Mouse (Mus musculus) midbrain, embryonic 16.5 days (tissue): ENCODE results near the gene Smim15. TPM values are rescaled to one million over a fixed set of nuclear protein-coding genes. Genes with fewer than 3 reads are reported as not detected.
A peak's percentile ranks its signal among the peaks of the same experiment; 100 is the strongest.

Source experiments
- ATAC-seq: fragments of 200-750 bp; cut with Nextera tagmentation; 2 replicates; pipeline ENCODE4 v1.8.0; 2017; ENCODE audit warnings: moderate TSS enrichment
- H3K27ac ChIP-seq: fragments of 300-500 bp; sonication (generic); 2 replicates; pipeline ENCODE4 v1.5.1; 2014; ENCODE audit warnings: mild to moderate bottlenecking, low read length, mixed read lengths
- H3K27me3 ChIP-seq: fragments of 300-500 bp; sonication (generic); 2 replicates; pipeline ENCODE4 v1.6.1; 2014; ENCODE audit warnings: low read depth, low read length, mixed read lengths; ENCODE audit not compliant: control insufficient read depth, insufficient read depth
- H3K36me3 ChIP-seq: fragments of 300-500 bp; sonication (generic); 2 replicates; pipeline ENCODE4 v1.6.1; 2014; ENCODE audit warnings: mild to moderate bottlenecking, low read length, moderate library complexity, mixed read lengths; ENCODE audit not compliant: control insufficient read depth, insufficient read depth
- H3K4me1 ChIP-seq: fragments of 300-500 bp; sonication (generic); 2 replicates; pipeline ENCODE4 v1.6.1; 2014; ENCODE audit warnings: mild to moderate bottlenecking, low read length, mixed read lengths; ENCODE audit not compliant: control insufficient read depth, insufficient read depth
- H3K4me2 ChIP-seq: fragments of 300-500 bp; sonication (generic); 2 replicates; pipeline ENCODE4 v1.6.1; 2014; ENCODE audit warnings: mild to moderate bottlenecking, low read length, mixed read lengths
- H3K4me3 ChIP-seq: fragments of 300-500 bp; sonication (generic); 2 replicates; pipeline ENCODE4 v1.5.1; 2014; ENCODE audit warnings: low read depth, mild to moderate bottlenecking, low read length, moderate library complexity, mixed read lengths
- H3K9ac ChIP-seq: fragments of 300-500 bp; sonication (generic); 2 replicates; pipeline ENCODE4 v1.6.1; 2014; ENCODE audit warnings: low read depth, low read length, mixed read lengths
- H3K9me3 ChIP-seq: fragments of 300-500 bp; sonication (generic); replicated peaks from 2 replicates; pipeline ENCODE4 v1.6.1; 2014; ENCODE audit warnings: mild to moderate bottlenecking, low read length, mixed read lengths; ENCODE audit not compliant: control insufficient read depth, poor library complexity, severe bottlenecking
- WGBS: fragments of 180-500 bp; shearing (Covaris S2); extraction: QIAGEN DNeasy Blood & Tissue Kit; methylation state at CpG from one replicate; pipeline ENCODE4 v1.1.7; 2014; 5-methylcytosine and 5-hydroxymethylcytosine counted together
- polyA plus RNA-seq: library from polyadenylated mRNA; unstranded; fragments of >200 nt; fragmentation: Nextera tagmentation; extraction: Ambion mirVana; gene quantifications from 2 replicates; pipeline ENCODE4 v1.2.1, GENCODE M21; 2015

The Smim15 gene
- polyA plus RNA-seq: 32.3 and 32.5 TPM in 2 replicates

DNA sequence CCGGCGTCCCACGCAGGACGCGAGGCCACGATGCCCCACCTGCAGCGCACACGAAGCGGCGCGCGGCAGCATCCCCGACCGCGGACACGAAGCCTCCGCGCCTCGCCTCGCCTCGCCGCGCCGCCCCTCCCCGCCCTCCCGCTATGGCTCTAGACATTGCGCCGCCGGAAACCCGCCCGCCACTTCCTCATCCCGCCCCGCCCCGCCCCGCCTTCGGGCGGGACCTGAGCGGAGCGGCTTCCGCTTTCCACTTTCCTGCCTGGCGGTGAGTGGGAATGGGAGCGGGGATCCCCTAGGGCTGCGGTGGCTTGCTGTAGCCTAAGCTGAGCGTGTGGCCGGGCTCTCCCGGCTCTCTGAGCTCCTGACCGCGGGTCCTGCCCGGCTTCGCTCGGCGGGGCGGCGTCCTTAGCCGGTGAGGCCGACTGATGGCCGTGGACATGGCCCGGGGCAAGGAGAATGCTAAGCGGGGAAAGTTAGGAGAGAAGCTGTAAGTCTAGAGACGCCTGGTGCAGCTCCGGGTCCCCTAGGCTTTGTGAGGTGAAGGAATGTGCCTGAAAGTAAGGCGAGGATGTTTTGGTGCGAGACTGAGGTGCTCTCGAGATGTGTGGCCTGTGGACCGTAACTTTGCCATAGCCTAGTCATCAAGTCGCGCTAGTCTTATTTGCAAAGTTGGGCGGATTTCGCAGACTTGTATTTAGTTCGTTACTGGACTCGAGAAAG lies at the start of gene Smim15:
TSS of gene Smim15 (plus strand) at position 225 of the 720 bp plus-strand sequence.
- ATAC-seq: peak; percentile 98
- Histone ChIP-seq H3K27me3 (no peaks in the 10 kb centered on the region), H3K27ac (peak within 1 kb of the TSS; percentile 89), H3K9me3 (no peaks in the 10 kb centered on the region), H3K36me3 (0 out of 2 replicates have a peak, but pooled peaks cover 2% of the 10 kb centered on the region), H3K4me3 (peak within 1 kb of the TSS; percentile 71), H3K4me2 (peak within 1 kb of the TSS; percentile 78), H3K9ac (peak within 1 kb of the TSS; percentile 86), H3K4me1 (peaks cover 19% of the 10 kb centered on the region)
- under 1% methylated on average over 62 of the region's 71 CpGs for WGBS

DNA sequence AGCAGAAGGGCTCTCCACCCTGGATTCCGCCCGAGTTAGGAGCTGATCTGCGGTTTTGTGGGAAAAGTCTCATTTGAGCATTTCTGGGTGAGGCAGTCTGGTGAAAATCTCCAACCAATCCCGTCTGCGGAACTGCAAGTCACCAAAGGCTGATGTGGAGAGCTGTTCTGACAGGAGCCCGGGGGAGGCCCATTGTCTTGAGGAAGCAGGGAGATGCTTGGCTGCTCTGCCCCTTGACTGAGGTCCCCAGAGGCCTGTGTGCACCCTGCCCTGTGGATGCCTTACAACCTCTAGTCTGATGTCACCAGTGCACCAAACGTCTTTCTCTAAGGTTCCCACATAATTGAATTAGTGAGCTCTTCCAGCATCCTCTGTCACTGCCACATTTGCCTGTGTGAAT lies 49.0 kb upstream of the Smim15 start:
- Histone ChIP-seq H3K9me3 (no peaks in the 10 kb centered on the region), H3K27me3 (no peaks in the 10 kb centered on the region), H3K27ac (peak overlapping the region; percentile 28; the same call in 1 of the 2 replicates), H3K4me1 (0 out of 2 replicates have a peak, but pooled peaks cover 4% of the 10 kb centered on the region), H3K4me2 (no peak overlapping the region), H3K36me3 (no peaks in the 10 kb centered on the region), H3K4me3 (no peak overlapping the region), H3K9ac (no peak overlapping the region)
- WGBS: 35% methylated on average over 7 of the region's 7 CpGs
- ATAC-seq: 0 out of 2 replicates have a peak, but pooled peaks have one; percentile 28

DNA sequence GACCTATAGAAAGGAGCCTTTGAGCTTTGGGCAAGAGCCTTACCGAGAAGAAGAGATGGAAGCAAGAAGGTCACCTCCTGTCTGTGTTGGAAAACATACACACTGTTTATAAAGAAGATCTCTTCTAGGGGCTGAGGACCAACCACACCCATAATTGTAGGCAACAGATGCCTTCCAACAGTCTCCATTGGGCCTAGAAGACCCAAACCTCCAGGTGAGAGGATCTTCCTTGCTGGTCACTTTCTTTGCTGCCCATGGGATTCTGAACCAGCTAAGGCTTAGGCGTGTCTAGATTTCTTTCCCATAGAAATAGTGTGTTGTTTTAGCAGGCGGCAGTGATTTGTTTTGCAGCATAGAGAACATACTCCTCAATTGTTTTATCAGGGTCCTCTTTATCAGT lies 47.9 kb upstream of the Smim15 start:
- H3K27ac ChIP-seq: no peak overlapping the region
- no peak for ATAC-seq
- H3K36me3 ChIP-seq: no peaks in the 10 kb centered on the region
- H3K4me2 ChIP-seq: no peak overlapping the region
- WGBS: 88% methylated on average over 3 of the region's 3 CpGs
- no peaks in the 10 kb centered on the region for H3K27me3 ChIP-seq
- H3K4me1 ChIP-seq: 0 out of 2 replicates have a peak, but pooled peaks cover 4% of the 10 kb centered on the region
- H3K4me3 ChIP-seq: no peak overlapping the region
- H3K9me3 ChIP-seq: no peaks in the 10 kb centered on the region
- H3K9ac ChIP-seq: no peak overlapping the region

DNA sequence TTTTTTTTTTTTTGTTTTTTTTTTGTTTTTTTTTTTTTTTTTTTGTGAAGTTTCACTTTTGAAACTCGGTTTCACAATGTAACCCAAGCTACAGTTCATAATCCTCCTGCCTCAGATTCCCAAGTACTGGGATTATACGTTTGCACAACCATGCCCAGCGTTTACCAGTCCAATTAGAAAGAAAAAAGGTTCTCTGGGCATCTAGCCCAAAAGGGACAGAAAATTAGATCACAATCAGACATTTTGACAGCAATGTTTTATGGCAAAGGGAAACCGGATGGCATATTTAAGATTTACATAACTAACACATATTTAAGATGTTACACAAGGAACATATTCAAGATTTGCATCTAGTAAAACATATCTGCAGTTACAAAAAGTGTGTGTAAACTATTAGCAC lies 36.4 kb upstream of the Smim15 start:
- H3K9ac ChIP-seq: no peak overlapping the region
- H3K9me3 ChIP-seq: no peaks in the 10 kb centered on the region; the same call in 1 of the 2 replicates
- WGBS: 87% methylated on average over 4 of the region's 4 CpGs

DNA sequence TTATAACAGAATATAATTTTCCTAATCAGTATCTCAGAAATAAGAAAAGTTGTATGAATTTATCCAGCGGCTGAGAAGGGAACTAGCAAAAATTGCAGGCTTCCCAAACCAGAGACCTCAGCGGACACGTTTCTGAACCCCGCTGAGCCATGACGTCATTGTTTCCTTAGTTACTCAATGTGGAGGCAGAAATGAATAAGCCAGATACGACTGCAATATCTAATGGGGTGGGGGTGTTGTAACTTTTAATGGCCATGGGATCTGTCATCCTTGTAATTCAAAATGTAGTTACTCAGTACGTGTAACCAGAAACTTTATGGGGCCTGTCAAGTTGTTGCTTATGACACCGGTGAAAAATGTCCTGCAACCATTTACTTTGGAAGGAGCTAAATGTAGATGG lies 31.1 kb upstream of the Smim15 start:
- H3K9me3 ChIP-seq: no peaks in the 10 kb centered on the region; the same call in 1 of the 2 replicates
- H3K27ac ChIP-seq: no peak overlapping the region
- H3K4me1 ChIP-seq: no peaks in the 10 kb centered on the region
- 86% methylated on average over 8 of the region's 8 CpGs for WGBS
- no peaks in the 10 kb centered on the region for H3K27me3 ChIP-seq
- H3K9ac ChIP-seq: no peak overlapping the region
- ATAC-seq: no peak
- no peaks in the 10 kb centered on the region for H3K36me3 ChIP-seq
- no peak overlapping the region for H3K4me3 ChIP-seq
- no peak overlapping the region for H3K4me2 ChIP-seq

More for the DNA sequence above, 36.4 kb upstream of the Smim15 start:
- H3K4me1 ChIP-seq: no peaks in the 10 kb centered on the region
- no peak overlapping the region for H3K4me3 ChIP-seq
- H3K4me2 ChIP-seq: no peak overlapping the region
- ATAC-seq: no peak
- no peak overlapping the region for H3K27ac ChIP-seq
- H3K36me3 ChIP-seq: no peaks in the 10 kb centered on the region
- H3K27me3 ChIP-seq: no peaks in the 10 kb centered on the region

DNA sequence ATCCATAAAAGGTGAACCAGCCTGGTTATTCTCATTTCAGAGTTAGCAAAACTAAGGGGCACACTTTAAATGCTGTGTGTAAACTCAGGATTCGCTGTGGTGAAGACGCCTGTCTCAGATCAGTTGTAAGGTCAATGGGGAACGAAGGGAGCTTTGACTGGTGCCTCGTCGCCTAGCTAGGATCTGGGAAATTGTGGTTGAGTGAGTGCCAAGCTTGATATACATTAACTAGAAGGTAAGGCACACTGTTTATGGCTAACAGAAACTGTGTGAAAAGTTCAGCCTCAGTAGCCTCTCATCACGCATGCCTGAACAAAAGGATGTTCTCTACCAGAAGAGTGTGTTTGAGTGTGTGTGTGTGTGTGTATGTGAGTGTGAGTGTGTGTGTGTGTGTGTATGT lies 30.4 kb upstream of the Smim15 start:
- Histone ChIP-seq H3K4me1 (no peaks in the 10 kb centered on the region), H3K27ac (no peak overlapping the region), H3K4me2 (no peak overlapping the region), H3K4me3 (no peak overlapping the region), H3K9ac (no peak overlapping the region), H3K27me3 (no peaks in the 10 kb centered on the region), H3K36me3 (no peaks in the 10 kb centered on the region), H3K9me3 (no peaks in the 10 kb centered on the region)
- no peak for ATAC-seq
- WGBS: 91% methylated on average over 6 of the region's 6 CpGs

DNA sequence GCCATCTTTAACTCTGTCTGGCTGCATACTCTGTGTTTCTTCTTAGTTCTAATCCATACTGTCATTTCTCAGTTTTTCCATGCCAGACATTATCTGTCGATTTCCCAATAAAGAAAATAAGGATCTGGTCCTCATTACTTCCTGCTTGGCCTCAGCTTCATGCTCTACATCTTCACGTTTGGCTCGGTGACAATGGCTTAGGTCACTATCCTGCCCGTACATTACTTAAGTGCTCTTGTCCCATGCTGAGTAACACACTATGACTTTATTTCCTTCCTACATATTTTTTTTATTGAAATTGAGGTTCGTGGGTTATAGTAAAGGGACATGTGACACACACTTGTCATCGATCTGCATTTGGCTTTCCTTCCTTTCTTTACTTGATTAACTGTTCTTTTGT lies 29.1 kb upstream of the Smim15 start:
- H3K27me3 ChIP-seq: no peaks in the 10 kb centered on the region
- no peaks in the 10 kb centered on the region for H3K9me3 ChIP-seq
- 86% methylated on average over 6 of the region's 6 CpGs for WGBS
- no peak overlapping the region for H3K4me2 ChIP-seq
- H3K9ac ChIP-seq: no peak overlapping the region
- ATAC-seq: no peak
- no peaks in the 10 kb centered on the region for H3K4me1 ChIP-seq
- H3K36me3 ChIP-seq: no peaks in the 10 kb centered on the region
- H3K27ac ChIP-seq: no peak overlapping the region
- no peak overlapping the region for H3K4me3 ChIP-seq

DNA sequence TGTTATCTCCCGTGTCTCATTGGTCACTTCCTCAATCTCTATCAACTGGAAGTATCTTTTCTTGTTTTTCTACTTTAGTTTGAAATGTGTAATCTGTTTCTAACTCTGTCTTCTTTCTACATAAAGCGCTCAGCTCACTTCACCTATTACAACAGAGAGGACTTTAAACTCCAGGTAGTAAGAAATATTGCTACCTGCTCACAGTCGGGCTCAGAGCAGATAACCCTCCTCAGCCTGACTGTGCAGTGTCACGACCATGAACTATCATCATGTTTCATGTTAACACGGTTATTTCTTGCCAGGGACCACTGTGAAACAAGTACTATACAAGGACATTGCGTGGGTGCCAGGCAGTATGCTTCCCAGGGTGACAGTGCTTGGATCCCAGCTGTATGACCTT lies 26.9 kb upstream of the Smim15 start:
- no peak for ATAC-seq
- Histone ChIP-seq H3K4me2 (no peak overlapping the region), H3K4me1 (no peaks in the 10 kb centered on the region), H3K27me3 (no peaks in the 10 kb centered on the region), H3K4me3 (no peak overlapping the region), H3K9me3 (no peaks in the 10 kb centered on the region), H3K36me3 (no peaks in the 10 kb centered on the region), H3K27ac (no peak overlapping the region), H3K9ac (no peak overlapping the region)
- 87% methylated on average over 6 of the region's 6 CpGs for WGBS

DNA sequence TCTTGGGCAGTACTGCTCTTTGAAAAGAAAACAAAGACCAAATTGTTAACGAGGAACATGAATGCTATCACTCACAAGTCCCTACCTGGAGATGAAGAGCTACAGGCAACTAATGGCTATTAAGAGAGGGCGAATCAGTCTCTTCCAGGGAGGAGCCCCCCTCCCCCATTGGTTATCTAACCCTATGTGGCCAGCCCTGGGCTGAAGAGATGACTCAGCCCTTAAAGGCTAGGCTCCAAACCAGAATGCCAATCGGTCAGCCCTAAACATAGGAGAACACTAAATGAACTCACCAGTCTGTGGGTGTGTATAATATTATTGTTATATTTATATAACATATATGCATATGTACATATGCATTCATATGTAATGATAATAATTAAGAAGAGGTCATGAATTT lies 18.4 kb upstream of the Smim15 start:
- Histone ChIP-seq H3K4me2 (no peak overlapping the region), H3K9me3 (no peaks in the 10 kb centered on the region), H3K27me3 (no peaks in the 10 kb centered on the region), H3K4me3 (no peak overlapping the region), H3K36me3 (no peaks in the 10 kb centered on the region), H3K9ac (no peak overlapping the region), H3K27ac (no peak overlapping the region), H3K4me1 (no peaks in the 10 kb centered on the region)
- no peak for ATAC-seq
- 83% methylated on average over 3 of the region's 3 CpGs for WGBS
